In the genomic region with DNA sequence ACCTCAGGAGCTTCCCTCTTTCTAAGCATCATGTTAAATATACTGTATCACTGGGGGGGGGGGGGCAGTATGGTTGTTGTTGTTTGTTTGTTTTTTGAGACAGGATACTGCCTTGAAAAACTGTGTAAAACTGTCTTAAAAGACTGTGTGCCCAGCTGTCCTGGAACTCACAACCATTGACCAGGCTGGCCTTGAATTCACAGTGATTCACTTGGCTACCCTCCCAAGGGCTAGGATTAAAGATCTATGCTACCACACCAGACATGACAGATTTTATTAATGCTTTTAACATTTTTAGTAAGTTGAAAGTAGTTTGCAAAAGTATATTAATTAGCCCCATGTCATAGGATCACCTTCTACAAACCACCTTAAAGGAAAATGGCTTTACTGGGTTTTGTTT, we compare ENCODE assay signal across 25 mouse cellular contexts.
DNase-seq lines count a peak whose midpoint lies in the region; ATAC-seq lines count a peak whose summit lies in the region.
"Had no signal": no experiment of that assay in that cellular context is flagged by ENCODE, and none has a peak within 500 bp of the region (broad histone marks: within the 10 kb centered on the region; RNA-seq: fewer than 3 reads in every experiment).

No protein-coding gene starts in this region.

- H3K9ac ChIP-seq in forebrain, embryonic 11.5 days (ENCODE audit: low read length): no peak overlapping the region
- H3K9ac ChIP-seq: embryonic facial prominence, embryonic 12.5 days; forebrain, embryonic 13.5 days; forebrain, embryonic 15.5 days; forebrain, postnatal 0 days had no signal

- H3K36me3 ChIP-seq in forebrain, embryonic 11.5 days (ENCODE audit: control insufficient read depth, insufficient read depth, low read length): no peaks in the 10 kb centered on the region
- H3K36me3 ChIP-seq: embryonic facial prominence, embryonic 12.5 days; forebrain, embryonic 10.5 days; forebrain, embryonic 15.5 days; G1E had no signal

- no peak overlapping the region for H3K27ac ChIP-seq in forebrain, embryonic 11.5 days (ENCODE audit: low read depth, low read length)
- H3K27ac ChIP-seq: embryonic facial prominence, embryonic 12.5 days; forebrain, embryonic 10.5 days; forebrain, embryonic 13.5 days; forebrain, embryonic 15.5 days had no signal

- no peak overlapping the region for H3K4me2 ChIP-seq in forebrain, embryonic 11.5 days (ENCODE audit: low read depth, low read length, severe bottlenecking)
- H3K4me2 ChIP-seq: embryonic facial prominence, embryonic 12.5 days; forebrain, embryonic 13.5 days; forebrain, embryonic 15.5 days had no signal

- ATAC-seq in erythroblast, adult 5-6 weeks (replicated peaks; ENCODE audit: low FRiP score, poor library complexity, severe bottlenecking): no peak
- no peak for ATAC-seq in forebrain, embryonic 11.5 days (replicated peaks; ENCODE audit: low FRiP score)
- ATAC-seq: activated CD4-positive, CD25-positive, alpha-beta regulatory T cell, adult 4 months; CD4-positive, CD25-positive, alpha-beta regulatory T cell, adult 4 months; forebrain, embryonic 13.5 days; forebrain, embryonic 15.5 days; forebrain, postnatal 0 days; Patski had no signal

- DNase-seq in adrenal gland, adult (ENCODE audit: inconsistent age in 2 of 2, low spot score in 1 of 2): peak; percentile 60 to 87
- DNase-seq in adrenal gland, postnatal 4 days (ENCODE audit: low spot score in 2 of 2): no peak
- peak; percentile 60 for DNase-seq in adrenal gland, postnatal 10 days
- peak; percentile 50 for DNase-seq in adrenal gland, postnatal 25 days
- DNase-seq in heart, adult 9 months (ENCODE audit: low spot score in 2 of 2): no peak
- no peak for DNase-seq in forebrain, embryonic 11.5 days (ENCODE audit: low spot score)
- DNase-seq: B cell, adult 2 months; cerebellum, adult 11-12 months; cerebellum, adult 2 months; cerebellum, adult 9-11 months; cerebellum, postnatal 14 days; cerebellum, postnatal 36 days; embryo, embryonic 11 days; forebrain, postnatal 0 days had no signal

- no peaks in the 10 kb centered on the region; the same call in 1 of the 2 replicates for H3K9me3 ChIP-seq in forebrain, embryonic 11.5 days (ENCODE audit: control insufficient read depth, low read length)
- H3K9me3 ChIP-seq: forebrain, embryonic 15.5 days; G1E had no signal

- H3K4me1 ChIP-seq in forebrain, embryonic 11.5 days (replicated peaks; ENCODE audit: control insufficient read depth, insufficient read depth, low read length): 0 out of 2 replicates have a peak, but pooled peaks cover 5% of the 10 kb centered on the region
- H3K4me1 ChIP-seq: embryonic facial prominence, embryonic 12.5 days; forebrain, embryonic 15.5 days had no signal

- no peaks in the 10 kb centered on the region for H3K27me3 ChIP-seq in forebrain, embryonic 11.5 days (ENCODE audit: control insufficient read depth, insufficient read depth, low read length)
- H3K27me3 ChIP-seq: CH12.LX; embryonic facial prominence, embryonic 12.5 days; forebrain, embryonic 13.5 days; forebrain, embryonic 15.5 days; Patski had no signal

- H3K4me3 ChIP-seq in forebrain, embryonic 11.5 days (ENCODE audit: low read depth, low read length): no peak overlapping the region
- H3K4me3 ChIP-seq: embryonic facial prominence, embryonic 12.5 days; erythroblast, embryonic 14.5 days; forebrain, embryonic 10.5 days; forebrain, embryonic 13.5 days; forebrain, embryonic 15.5 days had no signal

Comparison
In these comparisons a context has a peak if more than half of its experiments do, and no peak if none do; other contexts are left out.
1. DNase-seq: peak in adrenal gland, adult (2 of 2), adrenal gland, postnatal 10 days (single experiment) and adrenal gland, postnatal 25 days (single experiment); none in adrenal gland, postnatal 4 days (0 of 2), heart, adult 9 months (0 of 2) and forebrain, embryonic 11.5 days (single experiment).